Mouse (Mus musculus) adrenal gland, adult 8-10 months (tissue): ENCODE measurements around the gene Lap3. TPM values are rescaled to one million over a fixed set of nuclear protein-coding genes. Genes with fewer than 3 reads are reported as not detected.
A peak's percentile ranks its signal among the peaks of the same experiment; 100 is the strongest.

ENCODE experiments used
- DNase-seq: peaks from one replicate; pipeline ENCODE4 v3.0.0; 2022
- total RNA-seq, 4 experiments: library from RNA; stranded (reverse); gene quantifications; 2 replicates each; pipeline ENCODE4 v1.2.4; 2022

Gene Lap3
- total RNA-seq, 4 experiments from 2014 or later: 48.6 to 67.8 (median 56.1) TPM

DNA sequence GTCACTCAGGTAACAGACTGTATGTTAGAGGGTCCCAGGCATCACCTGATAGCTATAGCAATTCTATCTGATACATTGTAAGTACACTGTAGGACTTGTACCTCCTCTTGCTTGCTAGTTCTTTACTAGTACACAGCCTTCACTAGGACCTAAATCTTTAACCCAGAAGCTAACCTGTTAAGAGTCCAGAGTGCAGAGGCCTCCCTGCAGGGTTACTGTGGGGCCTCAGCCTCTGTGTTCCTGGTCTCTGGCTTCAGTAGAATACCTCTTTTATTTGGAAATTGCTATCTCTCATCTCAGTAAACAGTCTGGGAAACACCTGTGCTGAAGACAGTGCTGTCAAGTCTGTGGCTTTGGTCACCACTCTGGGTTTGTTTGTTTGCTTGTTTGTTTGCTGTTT, 2.9 kb downstream of the Lap3 start:
- no peak for DNase-seq

DNA sequence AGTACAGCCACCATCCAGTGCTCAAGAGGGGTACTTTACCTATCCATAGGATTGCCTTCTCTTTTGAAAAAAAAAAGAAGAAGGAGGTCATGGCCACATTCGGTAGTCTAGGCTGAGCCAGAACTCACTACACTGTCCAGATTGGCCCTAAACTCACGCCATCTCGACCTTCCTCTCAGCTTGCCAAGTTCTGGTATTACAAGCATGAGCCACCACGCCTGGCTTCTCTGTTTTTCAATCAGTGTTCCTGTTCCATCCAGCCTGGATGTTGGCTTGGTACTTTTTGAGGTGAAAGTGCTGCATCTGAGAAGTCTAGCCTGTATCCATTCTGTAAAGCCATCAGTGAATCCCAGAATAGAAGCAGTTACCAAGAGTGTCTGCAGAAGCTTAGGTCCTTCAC, 3.3 kb downstream of the Lap3 start:
- no peak for DNase-seq

DNA sequence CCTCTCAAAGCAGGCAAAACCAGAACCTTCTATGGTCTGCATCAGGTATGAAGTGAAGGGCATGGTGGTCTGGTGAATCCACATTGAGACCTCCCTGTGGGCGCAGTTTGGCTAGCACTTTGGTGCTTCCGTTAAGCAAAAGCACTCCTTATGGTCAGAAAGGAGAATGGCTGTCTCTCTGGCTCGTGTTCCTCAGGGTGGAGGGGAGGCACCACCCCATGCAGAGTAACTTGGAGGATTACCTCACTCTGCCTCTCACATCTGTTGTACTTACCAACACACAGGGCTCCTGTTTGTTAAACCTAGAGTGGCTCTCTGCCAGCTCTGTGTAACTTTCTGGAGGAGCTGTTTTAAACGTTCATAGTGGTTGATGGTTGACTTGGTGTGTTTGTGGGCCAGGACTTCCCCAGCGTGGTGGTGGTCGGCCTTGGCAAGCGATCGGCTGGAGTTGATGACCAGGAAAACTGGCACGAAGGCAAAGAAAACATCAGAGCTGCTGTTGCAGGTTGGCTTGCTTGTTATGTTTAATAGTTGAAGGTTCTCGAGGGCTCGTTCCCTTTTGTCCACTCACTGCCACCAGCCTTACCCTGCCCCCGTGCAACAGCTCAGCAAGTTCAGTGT, 3.9 kb downstream of the Lap3 start:
- no peak for DNase-seq

DNA sequence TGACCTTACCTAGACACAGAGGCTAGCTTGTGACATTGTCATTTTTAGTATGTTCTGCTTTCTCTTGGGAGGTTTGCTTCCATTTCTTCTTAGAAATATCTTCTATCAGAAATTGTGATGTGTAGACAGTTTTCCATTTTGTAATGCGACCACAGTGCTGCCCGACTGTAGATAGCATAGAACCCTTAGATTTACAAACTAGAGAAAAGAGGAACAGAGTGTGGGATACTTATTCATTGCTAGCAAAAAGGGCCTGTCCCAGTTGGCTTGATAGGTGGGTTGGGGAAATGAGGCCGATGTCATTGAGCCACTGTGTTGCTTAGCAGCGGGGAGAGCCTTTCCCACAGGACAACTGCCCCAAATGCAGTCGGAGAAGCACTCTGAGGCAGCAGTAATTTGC, 4.4 kb downstream of the Lap3 start:
- DNase-seq: no peak

DNA sequence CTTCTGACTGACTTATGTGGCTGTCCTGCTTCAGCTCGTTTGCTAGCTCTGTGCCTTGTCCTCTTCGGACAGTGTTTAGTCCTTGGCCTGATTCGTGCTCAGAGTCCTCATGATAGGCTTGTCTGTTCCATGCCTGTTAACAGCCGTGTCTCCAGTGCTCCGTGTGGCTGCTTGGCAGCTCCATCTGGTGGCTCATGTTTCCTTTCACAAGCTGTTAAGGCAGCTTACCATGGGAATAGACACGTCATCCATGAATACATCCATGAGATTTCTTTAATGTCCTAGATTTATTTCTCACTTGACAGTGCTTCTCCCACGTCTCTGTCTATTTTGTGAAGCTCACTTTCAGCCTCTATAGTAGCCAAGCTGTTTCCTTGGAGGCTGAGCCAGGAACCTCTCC, 16.9 kb downstream of the Lap3 start:
- DNase-seq: no peak

DNA sequence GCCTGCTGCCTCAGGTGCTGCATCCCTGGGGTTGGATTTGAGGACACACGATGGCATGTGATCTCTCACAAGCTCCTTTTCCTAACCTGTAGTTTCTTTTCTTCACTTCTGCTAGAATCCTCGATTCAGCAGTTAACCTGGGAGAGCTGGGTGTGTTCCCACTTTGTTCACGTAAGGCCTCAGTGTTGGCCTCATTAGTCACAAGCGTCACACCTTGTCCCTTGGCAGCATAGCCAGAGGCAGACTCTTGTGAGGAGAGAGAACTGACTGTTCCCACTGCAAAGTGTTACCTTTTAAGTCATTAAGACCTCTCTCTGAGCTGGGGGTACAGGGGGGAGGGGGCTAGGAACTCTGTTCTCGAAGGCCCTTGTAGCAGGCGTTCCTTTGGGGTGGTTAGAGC, 19.7 kb downstream of the Lap3 start:
- no peak for DNase-seq

DNA sequence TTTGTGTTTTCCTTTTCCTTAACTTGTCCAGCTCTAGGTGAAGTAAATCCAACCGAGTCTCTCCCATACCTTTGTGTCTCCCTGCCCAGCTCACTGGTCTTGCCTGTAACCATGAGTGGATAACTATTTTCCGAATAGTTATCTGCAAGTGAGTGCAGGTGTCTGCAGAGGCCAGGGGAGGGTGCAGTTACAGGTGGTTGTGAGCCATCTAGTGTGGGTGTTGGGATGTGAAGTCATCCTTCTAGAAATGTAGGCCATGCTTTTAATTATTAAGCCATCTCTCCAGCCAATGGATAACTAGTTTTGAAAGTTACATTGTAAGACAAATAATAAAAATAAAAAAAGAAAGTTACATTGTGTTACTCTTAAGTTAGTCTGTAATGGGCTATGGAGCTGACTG, 20.3 kb downstream of the Lap3 start:
- DNase-seq: no peak

DNA sequence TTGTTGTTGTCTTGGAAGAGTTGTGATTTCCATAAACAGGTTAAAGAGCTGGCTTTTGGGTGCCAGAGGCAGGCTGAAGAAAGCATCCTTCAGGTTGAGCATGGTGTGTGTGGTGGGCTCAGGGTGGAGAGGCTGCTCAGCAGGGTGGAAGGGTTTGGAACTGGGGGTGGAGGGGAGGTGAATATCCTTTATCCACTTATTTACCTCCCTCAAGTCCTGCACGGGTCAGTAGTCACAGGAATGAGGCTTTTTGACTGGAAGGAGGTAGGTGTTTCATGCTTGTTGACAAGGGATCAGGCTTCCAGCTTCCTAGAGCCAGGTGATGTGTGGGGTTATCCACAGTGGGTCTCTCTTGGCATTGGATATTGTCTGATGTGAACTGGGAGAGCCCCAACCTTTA, 21.4 kb downstream of the Lap3 start:
- no peak for DNase-seq

DNA sequence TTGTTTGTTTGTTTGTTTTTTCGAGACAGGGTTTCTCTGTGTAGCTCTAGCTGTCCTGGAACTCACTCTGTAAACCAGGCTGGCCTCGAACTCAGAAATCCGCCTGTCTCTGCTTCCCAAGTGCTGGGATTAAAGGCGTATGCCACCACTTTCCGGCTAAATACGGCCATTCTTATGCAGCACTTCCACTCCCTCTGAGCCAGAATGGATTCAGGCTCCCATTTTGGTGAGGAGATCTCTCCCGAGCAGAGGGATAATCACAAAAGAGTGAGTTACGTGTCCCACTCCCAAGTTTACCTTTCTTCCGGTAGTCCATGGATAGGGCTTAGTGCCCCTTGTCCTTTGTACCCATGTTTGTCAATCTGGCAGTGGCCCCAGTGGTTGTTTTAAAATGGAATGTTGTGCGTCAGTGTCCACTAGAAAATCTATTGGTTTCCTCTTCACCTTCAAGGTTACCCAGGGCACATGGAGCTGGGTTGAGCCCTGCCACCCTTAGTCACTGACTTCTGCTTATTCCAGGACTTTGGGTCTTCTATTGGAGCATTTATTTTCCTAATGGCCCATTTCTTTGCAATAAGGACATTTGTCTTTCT, 22.1 kb downstream of the Lap3 start:
- DNase-seq: no peak

DNA sequence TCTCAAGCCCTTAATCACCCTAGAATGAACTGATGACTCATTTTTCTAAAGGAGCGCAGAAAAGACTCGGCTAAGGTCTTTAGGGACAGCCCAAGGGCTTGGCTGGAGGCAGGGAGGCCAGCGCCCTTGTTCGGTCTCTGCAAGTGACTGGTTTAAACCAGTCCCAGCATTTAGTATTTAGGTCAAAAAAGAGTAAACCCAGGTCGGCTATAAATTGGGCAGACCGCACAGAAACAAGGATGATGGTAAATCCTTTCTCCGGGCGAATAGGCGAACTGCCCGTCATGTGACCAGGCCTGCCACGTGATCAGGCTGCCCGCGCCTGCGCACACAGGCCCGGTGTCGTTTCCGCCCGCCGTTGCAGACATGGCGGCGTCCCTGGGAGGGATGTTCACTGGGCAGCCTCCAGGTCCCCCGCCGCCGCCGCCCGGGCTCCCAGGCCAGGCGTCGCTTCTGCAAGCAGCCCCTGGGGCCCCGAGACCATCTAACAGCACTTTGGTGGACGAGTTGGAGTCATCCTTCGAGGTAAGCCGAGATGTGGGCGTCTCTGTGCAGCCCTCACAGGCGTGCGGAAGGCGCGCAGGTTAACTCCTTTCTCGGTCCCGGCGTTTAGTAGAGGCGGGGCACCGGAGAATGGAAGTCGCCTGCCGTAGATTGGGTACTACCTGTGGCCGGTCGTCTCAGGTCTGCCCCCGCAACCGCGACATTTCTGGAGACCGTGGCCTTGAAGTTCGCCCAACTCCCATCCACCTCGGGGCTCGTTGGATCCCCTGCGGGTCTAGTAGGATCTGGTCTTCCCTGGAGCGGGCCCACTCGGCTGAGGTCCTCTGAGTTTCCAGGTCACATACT, 27.0 kb downstream of the Lap3 start, which contains the start of gene Med28:
Med28 (plus strand) TSS at position 270 of the 849 bp plus-strand sequence.
- peak; percentile 90 for DNase-seq

DNA sequence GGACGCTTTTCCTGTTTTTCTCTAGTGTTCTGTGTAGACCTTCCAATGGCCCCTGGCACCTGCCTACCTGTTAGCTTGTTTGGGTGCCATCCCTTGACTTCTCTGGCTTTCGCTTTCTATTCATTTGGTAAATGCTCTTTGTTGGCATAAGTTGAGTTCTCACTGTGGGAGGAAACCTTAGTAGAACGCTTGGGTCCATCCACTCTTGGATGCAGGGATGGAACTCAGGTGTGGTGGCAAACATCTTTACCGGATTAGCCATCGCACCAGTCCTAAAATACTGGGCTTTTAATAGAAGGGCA, 27.6 kb downstream of the Lap3 start:
- no peak for DNase-seq

DNA sequence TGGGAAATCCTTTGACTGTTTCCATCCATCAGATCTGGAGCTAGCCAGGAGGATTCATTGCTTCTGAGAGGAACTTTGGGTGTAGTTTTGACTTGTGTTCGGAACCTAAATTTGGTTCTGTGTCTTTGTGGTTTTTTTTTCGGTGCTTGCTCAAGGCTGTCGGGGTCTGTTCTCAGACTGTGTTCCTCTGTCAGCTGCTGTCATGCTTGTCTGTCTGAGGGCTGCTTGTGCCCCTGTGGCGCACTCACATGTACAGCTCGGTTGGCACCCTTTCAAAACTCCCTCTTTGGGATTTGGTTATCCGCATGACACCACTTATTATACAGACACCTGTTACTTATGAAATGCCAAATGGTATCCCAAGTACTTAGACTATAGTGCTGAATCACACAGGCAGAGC, 28.4 kb downstream of the Lap3 start:
- no peak for DNase-seq

DNA sequence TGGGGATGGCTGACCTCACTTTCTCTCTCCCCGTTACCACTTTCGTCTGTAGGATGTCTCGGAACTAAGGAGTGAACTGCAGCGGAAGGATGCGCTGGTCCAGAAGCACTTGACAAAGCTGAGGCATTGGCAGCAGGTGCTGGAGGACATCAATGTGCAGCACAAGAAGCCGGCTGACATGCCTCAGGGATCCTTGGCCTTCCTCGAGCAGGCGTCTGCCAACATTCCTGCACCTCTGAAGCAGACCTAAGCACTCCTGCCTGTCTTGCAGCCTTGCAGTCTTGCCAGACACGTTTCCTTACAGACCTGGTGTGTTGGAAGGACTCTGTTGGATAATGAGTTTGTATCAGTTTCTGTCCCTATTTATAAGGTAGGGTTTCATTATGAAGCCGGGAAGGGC, 31.9 kb downstream of the Lap3 start:
- no peak for DNase-seq

DNA sequence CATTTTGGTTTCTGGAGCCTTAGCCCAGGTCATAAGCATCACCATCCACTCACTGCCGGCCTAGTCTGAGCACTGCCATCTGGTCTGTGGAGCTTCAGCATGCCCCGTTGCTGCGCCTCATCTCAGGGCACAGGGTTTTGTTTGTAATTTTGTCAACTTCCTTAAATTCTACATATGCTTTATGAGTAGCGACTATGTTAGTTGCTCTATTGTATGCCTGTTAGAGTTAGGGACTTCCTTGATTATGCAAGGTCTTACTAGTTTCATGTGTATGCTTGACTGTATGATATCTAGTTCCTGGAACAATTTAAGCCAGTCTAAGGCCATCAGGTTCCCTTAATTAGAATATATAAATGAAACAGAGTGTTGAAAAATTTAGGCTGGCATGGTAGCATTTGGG, 33.2 kb downstream of the Lap3 start:
- no peak for DNase-seq

DNA sequence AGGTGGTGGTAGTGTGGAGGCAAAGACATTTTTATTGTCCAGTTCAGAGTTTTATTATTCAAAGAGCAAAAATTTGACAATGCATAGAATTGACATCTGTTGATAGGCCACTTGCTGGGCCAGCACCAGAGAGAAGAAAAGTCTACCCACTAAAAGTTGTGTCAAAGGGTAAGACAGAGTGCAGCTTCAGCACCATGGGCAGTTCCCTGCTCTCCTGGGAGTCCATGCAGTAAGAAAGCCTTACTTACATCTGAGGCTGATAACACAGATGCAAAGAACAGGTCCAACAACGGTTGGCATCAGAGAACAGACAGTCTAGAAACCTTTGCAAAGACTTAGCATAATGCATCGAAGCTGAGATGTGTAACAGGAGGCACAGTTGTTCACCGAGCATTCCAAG, 36.5 kb downstream of the Lap3 start:
- no peak for DNase-seq

DNA sequence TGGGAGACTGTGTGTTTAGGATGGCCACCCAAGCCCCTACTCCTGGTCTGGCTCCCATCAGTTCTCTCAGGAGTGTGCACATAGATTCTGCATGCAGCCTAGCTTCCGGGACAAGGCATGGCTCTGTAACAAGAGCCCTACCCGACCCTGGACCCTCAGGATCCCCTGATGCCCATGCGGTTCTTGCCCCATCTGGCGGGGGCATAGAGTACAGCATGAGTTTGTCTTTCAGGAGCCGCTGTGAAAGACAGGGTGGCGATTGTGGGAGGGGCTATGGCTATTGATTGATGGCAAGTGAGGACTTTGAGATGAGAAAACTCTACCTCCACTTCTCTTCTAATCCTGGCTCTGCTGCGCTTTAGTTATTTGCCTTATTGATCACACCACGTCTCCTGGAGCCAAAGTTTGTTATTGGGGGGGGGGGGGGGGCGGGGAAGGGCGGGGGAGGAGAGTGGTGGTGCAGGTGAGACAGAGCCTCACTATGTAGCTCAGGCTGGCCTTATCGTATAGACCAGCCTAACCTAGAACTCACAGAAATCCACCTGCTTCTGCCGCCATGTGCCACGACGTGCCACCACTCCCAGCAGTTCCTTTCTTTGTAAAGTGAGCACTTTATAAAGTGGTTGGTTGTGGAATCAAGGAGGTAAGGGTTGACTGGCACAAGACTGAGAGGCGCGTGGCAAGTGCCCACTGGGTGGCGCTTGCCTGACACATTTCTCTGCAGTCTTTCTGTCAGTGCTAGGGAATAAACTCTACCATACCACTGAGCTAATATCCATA, 41.3 kb downstream of the Lap3 start:
- peak; percentile 20 for DNase-seq

DNA sequence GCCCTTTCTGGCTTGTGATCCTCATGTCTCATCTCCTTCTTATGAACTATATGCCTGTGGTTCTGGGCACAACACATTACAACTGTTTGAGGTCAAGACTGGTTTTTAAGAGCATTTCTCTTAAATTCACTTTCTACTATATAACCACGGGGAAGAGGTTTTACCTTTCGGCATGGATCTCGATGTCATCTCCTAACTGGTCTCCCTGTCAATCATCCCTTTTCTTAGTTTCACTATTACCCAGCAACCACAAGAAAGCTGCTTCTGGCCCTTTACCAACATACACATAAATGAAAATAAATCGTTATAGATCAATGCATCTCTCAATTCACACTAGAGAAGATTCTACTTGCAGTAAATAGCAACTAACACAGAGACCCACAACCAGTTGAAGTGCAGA, 42.0 kb downstream of the Lap3 start:
- DNase-seq: no peak

DNA sequence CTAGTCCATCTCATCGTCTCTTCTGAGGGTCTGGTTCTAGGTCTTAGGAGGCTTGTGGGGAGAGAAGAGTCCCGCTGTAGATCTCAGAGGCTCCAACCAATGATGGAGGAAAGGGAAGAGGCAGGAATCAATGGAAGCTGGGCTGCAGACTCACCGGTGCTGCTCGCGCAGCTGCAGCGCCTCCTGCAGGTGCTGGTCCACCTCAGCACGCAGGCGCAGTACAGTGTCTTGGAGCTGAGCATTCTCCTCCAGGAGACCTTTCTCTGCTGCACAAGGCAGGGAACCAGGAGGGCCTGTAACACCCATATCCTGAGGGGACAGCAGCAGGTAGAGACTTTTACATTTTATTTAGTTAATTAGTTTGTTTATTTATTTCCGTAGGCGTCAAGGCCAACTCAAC, 46.3 kb downstream of the Lap3 start:
- DNase-seq: no peak

DNA sequence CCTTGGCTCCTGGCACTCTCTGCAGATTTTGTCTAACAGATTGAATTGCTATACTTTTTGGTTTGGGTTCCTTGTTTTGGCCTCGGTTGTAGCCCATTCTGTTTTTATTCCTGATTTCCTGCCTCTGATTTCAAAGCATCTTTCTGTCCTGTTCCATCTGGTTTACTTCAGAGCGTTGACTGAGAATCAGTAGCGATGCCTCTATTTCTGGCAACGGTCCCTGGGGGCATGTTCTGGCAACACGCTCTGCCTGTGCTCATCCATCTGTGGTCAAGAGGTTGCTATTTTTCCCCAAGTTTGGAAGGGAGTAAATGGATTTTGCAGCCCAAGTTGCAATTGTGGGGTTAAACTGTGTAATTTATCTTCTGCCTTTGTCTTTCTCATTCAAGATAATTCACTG, 50.2 kb downstream of the Lap3 start:
- DNase-seq: peak; percentile 12

DNA sequence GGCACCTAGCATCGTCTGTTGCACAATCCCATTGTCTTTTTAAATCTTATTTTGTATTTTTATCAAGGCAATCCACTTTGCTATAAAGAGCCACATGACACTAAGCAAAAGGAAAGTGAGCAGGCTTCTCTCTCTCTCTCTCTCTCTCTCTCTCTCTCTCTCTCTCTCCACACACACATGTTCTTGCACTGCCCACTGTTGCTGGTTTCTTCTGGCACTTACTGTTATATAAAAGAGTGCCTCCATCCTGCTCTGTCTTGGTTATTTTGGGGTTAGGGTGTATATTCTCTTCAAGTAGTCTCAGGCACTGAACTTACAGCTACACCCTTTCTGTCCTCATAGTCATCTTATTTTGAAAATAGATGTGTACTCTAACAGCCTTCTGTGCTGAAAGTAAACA, 56.4 kb downstream of the Lap3 start:
- DNase-seq: no peak
